Mouse (Mus musculus) embryonic fibroblast, embryonic 13.5 days (primary cell): ENCODE measurements around the gene Snai3. TPM values are rescaled to one million over a fixed set of nuclear protein-coding genes. Genes with fewer than 3 reads are reported as not detected.

Experiments used
- H3K27ac ChIP-seq: 2 replicates; pipeline ENCODE4 v1.5.1; 2012; ENCODE audit warnings: low read length, control low read depth, inconsistent platforms; ENCODE audit not compliant: insufficient read depth
- H3K4me1 ChIP-seq: 2 replicates; pipeline ENCODE4 v1.6.1; 2011; ENCODE audit warnings: low read length; ENCODE audit not compliant: control insufficient read depth, insufficient read depth
- H3K4me3 ChIP-seq: 2 replicates; pipeline ENCODE4 v1.5.1; 2011; ENCODE audit warnings: mild to moderate bottlenecking, control low read depth, low read length; ENCODE audit not compliant: insufficient read depth
- CTCF ChIP-seq: IDR thresholded peaks from 2 replicates; pipeline ENCODE4 v1.5.1; 2011; ENCODE audit warnings: mild to moderate bottlenecking, control low read depth, low read length, moderate library complexity, borderline replicate concordance; ENCODE audit not compliant: insufficient read depth
- POLR2A ChIP-seq: IDR thresholded peaks from 2 replicates; pipeline ENCODE4 v1.6.1; 2011; ENCODE audit warnings: low read depth, mild to moderate bottlenecking, control low read depth, low read length, moderate library complexity
- polyA plus RNA-seq: library from polyadenylated mRNA; stranded (reverse); fragments of >200 nt; gene quantifications from 2 replicates; pipeline ENCODE4 v1.2.4, GENCODE M21; 2011; ENCODE audit warnings: low read depth; ENCODE audit not compliant: missing spikeins, insufficient read length

The Snai3 gene
- polyA plus RNA-seq, result not detected in 2 replicates

DNA sequence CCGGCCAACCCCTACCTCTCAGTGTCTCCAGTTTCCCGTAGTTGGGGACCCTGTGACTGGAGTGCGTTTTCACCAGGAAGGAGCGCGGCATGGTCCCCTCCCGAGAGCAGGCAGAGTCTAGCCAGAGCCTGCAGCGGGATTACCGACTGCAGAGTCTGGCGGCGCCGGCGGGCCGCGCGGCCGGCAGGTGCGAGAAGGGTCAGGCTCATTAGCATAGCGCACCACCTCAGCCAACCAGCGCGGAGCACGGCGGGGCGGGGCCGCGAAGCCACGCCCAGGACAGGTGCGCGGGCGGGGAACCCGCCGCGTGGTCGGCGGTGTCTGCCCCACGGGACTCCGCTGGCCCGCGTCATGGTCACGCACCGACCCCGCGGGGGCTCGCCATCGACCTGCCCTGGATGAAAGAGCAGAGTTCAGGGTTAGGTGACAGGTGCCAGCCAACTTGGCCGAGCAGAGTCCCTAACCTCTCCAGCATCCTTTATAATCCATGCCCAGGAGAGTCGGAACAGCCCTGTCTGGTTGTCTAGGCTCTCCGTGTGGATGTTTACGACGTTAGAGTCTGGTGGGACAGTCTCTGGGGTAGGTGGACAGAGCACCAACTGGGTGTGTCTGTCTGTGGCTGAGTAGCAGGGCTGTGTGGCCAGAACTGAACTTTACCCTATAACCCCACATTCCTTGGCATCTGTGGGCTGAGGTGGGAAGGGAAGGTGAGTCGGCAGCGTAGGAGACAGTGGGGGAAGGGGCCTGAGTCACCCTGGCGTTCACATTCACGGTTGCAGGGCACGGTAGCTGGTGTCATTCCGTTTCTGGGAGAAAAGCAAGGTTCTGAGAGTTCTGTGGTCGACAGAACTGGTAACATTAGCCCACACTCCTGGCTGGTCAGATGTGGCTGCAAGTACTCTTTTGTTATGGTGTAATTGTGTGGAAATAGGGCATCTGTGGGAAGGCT, at the start of gene Snai3:
Gene Snai3, minus strand, starts transcription at position 210 of the 949 bp plus-strand sequence.
- no peak for TF ChIP-seq CTCF
- no peak for TF ChIP-seq POLR2A
- H3K4me3 ChIP-seq, result peak within 1 kb of the TSS; percentile 23; the same call in 1 of the 2 replicates
- H3K27ac ChIP-seq, result peak within 1 kb of the TSS; percentile 65
- peaks cover 21% of the 10 kb centered on the region for H3K4me1 ChIP-seq

DNA sequence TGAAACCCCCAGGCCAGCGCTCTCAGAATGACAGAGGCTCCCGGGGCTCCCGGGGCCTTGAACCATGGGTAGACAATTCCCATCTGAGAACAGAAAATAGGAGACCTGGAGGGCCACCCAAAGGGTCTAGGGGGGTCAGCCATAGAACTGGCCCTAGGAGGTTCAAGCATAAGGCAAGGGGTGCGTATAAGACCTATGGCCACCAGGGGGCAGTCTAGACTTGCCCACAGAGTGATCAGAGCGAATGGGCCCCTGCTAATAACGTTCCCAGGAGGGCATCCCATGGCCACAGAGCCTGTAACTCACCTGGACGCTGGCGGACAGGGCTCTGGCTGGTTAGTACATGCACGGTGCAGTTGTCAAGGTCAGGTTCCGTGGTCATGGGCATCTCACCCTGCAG, 40.3 kb upstream of the Snai3 start:
- TF ChIP-seq POLR2A (no peak), CTCF (peak; percentile 62; the same call in 1 of the 2 replicates)
- H3K27ac ChIP-seq, result no peak overlapping the region
- no peak overlapping the region for H3K4me3 ChIP-seq
- no peaks in the 10 kb centered on the region for H3K4me1 ChIP-seq

DNA sequence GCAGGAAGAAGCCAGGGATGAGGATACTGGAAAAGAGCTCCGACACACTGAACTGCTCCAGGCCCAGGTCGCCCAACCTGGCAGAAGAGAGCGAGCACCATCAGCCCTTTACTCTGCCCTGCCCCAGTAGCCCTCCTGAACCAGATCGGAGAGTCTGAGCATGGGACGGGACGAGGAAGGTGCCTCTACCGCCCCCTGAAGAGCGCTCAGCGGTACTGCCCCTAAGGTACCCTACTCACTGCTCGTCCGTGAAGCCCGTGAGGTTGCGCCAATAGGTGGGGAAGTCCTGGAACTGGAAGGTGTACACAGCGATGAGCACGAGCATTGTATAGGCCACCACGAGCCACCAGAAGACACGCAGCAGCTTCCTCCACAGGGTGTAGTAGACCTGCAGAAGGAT, 37.4 kb upstream of the Snai3 start:
- no peak overlapping the region for H3K27ac ChIP-seq
- TF ChIP-seq CTCF (peak; percentile 38; the same call in 1 of the 2 replicates), POLR2A (no peak)
- H3K4me1 ChIP-seq, result no peaks in the 10 kb centered on the region
- H3K4me3 ChIP-seq, result no peak overlapping the region

DNA sequence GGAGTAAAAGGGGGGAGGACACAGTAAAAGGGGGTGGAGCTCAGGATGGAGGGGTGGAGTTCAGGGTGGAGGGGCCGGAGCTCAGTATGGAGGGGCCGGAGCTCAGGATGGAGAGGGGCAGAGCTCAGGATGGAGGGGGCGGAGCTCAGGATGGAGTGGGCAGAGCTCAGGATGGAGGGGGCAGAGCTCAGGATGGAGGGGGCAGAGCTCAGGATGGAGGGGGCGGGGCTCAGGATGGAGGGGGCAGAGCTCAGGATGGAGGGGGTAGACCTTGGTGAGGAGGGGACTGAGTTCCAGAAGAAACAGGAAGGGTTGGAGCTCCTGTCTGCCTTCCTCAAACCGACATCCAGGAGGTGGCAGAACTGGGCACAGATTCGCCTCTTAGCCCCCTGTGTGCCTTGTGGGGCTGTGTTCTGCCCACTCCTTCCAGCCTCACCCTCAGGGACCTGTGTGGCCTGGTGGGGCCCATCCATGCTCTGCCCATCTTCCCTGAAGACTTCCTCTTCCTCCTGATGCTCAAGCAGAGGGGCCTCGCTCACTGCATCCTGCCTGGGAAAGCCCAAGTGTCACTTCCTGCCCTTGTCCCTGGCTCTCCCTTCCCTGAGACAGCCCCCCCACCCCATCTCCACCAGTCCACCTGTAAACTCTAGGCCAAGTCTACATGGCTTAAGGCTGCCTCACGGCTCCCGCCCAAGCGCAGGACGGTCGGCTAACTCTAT, 36.6 kb upstream of the Snai3 start:
- Histone ChIP-seq H3K27ac (no peak overlapping the region), H3K4me3 (no peak overlapping the region), H3K4me1 (no peaks in the 10 kb centered on the region)
- TF ChIP-seq CTCF (no peak), POLR2A (no peak)

DNA sequence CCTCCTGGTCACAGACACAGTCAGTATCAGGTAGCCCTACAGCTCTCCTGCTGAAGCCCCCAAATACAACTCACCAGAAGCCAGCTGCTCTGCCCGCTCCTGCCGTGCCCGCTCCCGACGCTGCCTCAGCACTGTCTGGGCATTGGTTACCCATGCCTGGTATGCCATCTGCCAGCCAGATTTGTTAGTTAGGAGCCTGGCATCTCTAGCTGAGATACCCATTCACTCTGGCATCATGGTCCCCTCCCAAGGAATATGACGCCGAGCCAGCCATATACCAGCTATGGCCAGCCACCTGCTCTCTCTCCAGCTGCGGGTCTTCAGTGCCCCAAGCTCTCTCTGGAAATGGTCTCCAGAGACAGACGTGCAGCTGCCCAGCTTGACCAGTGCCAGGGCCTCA, 27.9 kb upstream of the Snai3 start:
- Histone ChIP-seq H3K27ac (no peak overlapping the region), H3K4me1 (no peaks in the 10 kb centered on the region), H3K4me3 (no peak overlapping the region)
- TF ChIP-seq POLR2A, result no peak
- TF ChIP-seq CTCF, result no peak

DNA sequence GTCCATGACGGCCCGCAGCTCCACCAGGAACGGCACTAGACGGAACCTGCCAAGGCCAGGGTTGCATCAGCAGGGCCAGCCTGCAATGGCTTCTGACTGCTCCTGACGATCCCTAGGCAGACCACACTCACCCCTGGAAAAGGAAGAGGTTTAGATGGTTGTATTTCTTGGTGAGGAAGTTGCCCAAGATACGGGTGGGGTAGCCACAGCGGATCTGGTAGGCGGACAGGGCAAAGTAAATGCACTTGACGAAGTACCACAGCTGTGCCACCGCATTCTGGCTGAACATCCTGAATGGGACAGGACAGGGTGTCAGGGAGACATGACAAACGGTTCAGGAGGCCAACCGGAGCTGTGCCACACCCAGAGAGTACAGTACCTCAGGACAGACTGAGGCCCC, 24.3 kb upstream of the Snai3 start:
- no peaks in the 10 kb centered on the region for H3K4me1 ChIP-seq
- no peak overlapping the region for H3K27ac ChIP-seq
- TF ChIP-seq CTCF, result no peak
- no peak overlapping the region for H3K4me3 ChIP-seq

DNA sequence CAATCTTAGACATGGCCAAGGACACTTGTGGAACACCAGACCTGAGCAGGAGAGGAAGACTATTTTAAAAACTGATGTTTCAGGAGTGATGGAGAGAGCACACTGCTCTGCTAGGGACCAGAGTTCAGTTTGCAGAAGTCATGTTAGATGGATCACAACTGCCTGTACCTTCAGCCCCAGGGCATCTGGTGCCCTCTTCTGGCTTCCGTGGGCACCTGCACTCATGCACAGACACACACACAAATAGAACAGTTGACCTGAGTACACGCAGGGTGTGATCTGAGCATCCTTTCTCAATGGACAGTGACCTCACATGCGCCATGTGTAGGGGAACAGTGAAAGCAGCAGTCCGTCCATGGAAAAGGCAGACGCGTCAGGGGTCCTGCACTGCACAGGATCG, 23.3 kb upstream of the Snai3 start:
- Histone ChIP-seq H3K4me1 (no peaks in the 10 kb centered on the region), H3K27ac (no peak overlapping the region), H3K4me3 (no peak overlapping the region)
- peak; percentile 34; the same call in 1 of the 2 replicates for TF ChIP-seq CTCF
- no peak for TF ChIP-seq POLR2A

DNA sequence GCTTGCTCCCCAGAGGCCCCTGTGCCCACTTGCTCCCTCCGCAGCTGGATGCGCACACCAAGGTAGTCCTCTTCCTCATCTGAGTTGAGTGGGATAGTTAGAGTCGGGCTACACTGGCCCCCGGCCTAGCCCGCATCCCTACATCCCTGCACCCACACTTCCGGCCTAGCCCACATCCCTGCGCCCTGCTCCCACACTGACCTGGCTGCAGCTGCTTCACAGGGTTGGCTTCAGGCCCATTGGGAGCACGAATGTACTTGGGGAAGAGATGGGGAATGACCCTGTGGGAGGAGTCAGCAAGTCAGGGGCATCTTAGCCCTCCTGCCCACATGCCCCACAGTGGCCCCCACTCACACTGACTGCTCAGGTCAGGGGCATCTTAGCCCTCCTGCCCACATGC, 21.9 kb upstream of the Snai3 start:
- no peak overlapping the region for H3K4me3 ChIP-seq
- H3K27ac ChIP-seq, result no peak overlapping the region
- no peaks in the 10 kb centered on the region for H3K4me1 ChIP-seq
- no peak for TF ChIP-seq POLR2A
- TF ChIP-seq CTCF, result no peak

DNA sequence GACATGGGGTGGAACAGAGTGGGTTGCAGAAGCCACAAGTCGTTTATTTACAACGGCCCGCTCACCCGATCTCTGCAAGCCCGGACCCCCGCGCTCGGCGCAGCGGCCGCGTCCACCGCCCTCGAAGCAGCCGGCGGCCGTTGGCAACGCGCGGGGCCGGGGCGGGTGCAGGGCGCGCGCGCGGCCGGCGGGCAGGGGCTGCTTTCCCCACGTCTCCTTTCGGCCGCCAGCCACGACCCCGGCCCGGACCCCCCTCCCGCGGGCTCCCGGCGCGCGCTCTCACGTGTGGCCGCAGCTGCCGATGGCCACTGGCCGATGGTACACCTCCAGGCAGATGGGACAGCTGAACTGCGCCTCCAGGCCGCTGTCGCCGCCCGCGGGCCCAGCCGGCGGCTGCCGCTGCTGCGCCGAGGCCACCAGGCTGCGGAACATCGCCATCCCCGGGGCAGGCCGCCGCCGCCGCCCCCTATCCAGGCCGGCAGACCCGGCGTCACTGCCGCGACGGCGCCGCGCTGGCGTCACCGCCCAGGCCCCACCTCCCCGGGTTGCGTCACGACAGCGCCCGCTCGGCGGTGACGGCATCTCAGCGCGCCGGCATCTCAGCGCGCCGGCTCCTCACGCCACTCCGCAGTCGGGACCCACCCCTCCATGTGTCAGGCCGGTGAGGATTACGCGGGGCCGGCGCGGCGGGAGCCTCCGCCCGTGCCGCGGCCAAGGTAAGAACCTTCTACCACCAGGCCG, 15.2 kb upstream of the Snai3 start, which contains the start of the genes Rnf166 and Ctu2:
Gene Rnf166, minus strand, starts transcription at position 485 of the 741 bp plus-strand sequence.
Gene Ctu2, plus strand, starts transcription at position 564 of the 741 bp plus-strand sequence.
- Histone ChIP-seq H3K27ac (peak within 1 kb of the TSS; percentile 34), H3K4me3 (peak within 1 kb of the TSS; percentile 93), H3K4me1 (peaks cover 3% of the 10 kb centered on the region)
- TF ChIP-seq CTCF (no peak), POLR2A (peak; percentile 59)
